Mouse (Mus musculus): ENCODE results near the gene Pla2g6.

Gene Pla2g6

DNA sequence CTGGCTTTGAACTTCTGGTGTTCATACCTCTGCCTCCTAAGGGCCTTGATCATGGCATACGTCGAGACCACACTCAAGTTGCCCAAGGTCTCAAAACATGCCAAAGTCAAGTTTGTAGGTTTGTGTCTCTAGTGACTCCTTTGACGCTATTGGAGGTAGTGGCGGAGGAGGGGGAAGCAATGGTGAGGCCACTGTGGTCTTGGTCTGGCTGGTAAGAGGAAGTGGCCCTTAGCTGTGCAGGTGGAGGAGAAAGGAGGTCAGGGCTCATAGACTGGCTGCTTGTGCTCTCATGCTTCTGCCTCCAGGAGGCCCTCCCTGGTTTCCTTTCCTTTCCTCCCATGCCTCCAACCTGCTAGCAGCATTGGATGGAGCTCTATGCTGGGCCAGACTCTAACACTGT is 22.7 kb upstream of the Pla2g6 start:
- DNase-seq (ENCODE audit: low read depth, low spot score) = no peak

DNA sequence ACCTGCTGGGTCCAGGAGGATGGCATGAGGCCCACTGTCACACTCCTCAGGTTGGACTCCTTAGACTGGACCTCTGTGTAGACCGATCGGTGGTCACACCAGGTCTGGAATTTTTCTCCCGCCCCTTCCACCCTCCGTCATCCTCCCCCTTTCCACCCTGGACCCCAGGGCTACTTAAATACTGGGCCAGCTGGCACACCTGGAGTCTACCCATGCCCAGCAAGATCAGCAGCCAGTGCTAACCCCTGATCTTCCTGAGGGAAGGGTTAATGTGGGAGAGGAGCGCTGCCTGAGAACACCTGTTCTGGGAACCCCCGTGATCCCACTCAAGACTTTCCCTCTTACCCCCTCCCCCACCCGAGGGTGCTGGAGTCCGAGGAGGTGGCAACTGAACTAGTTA is 20.5 kb upstream of the Pla2g6 start:
- DNase-seq (ENCODE audit: low read depth, low spot score) = no peak

DNA sequence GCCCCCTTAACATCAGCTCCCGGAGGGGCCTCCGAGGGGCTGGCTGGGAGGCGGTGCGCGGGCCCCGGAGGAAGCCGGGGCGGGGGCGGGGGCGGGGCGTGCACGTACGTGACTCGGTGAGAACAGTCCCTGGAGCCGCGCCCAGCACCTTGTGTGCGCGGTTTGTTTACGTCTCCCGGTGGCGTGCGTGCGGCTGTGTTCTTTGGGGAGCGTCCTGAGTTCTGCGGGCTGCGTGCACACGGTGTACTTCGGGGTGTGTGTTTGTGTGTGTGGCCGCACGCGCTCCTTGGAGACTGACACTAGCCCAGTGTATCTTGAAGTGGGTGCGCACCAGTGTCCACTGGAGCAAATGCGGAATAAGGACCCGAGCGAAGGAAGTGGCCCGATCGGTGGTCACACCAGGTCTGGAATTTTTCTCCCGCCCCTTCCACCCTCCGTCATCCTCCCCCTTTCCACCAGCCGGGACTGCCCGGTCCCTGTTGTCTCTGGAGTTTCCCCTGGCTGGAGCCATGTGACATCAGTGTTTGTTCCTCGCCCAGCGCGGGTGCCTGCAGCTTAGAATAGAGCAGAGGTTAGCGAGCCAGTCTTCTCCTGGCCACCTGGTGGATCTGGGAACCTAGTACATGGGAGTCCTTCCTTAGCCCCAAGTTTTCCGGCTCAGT is 19.8 kb upstream of the Pla2g6 start:
- DNase-seq (ENCODE audit: low read depth, low spot score) = peak; percentile 56

DNA sequence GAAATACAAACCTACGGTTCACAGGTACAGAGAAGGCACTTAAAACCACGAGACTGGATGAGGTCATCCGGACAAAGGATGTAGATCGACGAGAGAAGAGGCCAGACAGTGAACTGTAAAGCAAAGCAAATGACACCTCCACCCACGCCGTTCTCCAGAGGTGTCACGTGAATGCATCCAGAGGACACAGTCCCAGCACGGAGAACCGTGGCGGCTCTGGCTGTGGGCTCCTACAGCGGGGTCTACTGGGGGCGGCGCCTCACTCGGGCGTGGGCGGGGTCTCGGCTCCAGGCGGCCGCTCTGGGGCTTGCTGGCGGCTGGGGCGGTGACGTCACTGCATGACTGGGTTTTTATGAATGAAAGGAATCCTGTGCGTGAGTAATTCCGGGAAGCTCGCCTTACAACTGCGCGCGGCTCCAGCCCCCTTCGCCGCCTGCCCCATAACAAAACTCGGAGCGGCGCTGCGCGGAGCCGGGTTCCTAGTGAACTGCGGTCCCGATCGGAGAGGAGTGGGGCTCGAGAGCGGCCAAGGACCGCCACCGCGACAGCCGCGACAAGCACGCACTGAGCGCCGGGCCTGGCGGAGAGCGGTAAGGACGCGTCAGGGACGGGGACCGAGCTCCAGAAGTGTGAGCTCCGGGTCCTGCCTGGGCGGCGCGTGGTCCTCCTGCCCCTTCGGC is 19.1 kb upstream of the Pla2g6 start:
- peak; percentile 77 for DNase-seq (ENCODE audit: low read depth, low spot score)

DNA sequence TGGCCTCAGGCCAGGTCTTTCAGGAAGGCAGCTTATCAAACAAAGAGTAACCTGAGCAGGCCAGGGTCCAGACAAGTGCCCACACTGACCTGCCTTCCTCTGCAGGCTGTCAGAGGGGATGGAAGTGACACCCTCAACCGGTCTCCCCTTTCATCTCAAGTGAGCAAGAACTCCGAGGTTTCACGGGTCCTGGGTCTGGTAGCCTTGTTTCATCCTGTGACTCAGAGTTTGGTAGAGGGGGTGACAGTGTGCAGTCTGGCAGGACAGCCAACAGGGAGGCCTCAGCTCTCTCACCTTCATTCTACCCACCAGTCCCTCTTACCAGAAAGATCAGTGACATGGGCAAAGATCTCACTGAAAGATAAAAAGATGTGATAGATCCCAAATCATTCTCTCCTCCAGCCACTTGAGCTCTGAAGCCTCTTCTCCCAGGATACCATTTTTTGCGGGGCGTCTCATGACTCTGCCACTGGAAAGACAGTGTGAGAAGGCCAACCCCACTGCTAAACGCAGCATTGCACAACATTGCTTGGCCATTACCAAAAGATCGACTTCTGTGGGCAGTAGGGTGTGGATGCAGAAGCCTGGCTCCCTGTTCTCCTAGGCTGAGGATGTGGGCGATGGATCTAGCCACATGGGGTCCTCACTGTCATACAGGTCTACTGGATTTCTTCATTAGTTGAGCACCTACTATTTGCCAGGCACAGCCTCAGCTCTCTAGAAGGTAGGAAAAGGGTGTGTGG is 18.0 kb upstream of the Pla2g6 start, which contains the start of gene Maff:
Gene Maff (plus strand): TSS at position 571 of the 743 bp plus-strand sequence.
- DNase-seq (ENCODE audit: low read depth, low spot score) = no peak

DNA sequence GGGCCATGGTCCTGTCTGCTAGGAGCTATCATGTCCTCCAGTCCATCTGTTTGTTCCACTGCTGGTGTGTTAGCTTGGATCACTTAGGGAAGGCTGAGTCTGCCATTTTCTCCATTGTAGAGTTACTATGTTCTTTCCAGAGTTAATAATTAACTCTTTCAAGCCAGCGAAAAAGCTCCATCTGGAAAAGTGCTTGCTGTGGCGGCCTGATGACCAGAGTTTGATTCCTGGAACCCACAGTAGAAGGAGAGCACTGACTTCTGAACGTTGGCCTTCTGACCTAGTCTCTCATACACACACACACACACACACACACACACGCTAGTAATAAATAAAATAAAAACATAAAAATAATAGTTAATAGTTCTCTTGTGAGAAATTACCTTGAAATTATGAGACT is 16.4 kb upstream of the Pla2g6 start:
- DNase-seq (ENCODE audit: low read depth, low spot score) = no peak

DNA sequence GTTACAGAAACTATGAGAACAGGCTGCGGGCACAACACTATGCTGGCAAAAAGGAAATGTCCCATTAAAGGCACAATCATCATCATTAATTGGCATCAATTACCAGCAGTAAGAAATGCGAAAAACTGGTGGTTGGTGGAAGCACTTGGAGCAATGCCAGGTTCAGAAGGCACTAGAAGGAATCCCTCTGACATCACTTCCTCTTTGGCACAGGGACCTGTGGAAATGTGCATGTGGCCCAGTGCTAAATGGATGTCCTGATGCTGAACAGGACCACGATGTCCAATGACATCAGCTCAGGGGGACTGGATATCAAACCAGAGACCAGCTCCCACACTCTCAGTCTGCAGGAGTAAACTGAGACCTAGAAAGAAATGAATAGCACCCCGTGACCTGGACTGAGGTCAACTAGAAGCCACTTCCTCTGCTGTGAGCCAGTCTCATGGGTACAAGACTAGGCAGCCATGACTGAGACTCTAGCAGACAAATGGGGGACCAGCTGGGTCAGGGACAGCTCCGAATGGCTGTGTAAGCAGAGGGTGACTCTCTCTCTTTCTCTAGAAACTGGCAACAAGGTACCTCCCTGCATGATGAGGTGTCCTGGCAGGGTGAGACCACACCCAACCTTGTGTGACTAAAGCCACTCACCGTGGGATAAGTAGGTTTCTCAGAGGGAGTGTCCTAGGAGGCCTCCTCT is 14.6 kb upstream of the Pla2g6 start:
- no peak for DNase-seq (ENCODE audit: low read depth, low spot score)

DNA sequence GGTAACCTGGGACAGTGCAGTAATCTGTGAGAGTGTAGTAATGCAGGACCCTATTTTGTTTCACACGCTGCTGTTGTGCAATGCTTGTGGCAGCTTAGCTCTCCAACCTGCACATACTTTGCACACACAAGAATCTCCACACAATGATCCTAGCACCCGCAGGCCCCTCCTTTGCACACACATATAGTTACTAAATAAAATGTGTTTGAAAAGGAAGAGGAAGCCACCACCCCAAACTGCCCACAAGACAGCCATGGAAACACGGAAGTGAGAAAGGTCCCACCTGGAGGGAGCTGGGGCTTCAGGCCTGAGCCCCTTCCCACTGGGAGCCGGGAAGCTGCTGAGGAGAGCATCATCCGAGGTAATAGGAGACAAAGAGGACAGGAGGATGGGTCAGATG is 10.8 kb upstream of the Pla2g6 start:
- no peak for DNase-seq (ENCODE audit: low read depth, low spot score)

DNA sequence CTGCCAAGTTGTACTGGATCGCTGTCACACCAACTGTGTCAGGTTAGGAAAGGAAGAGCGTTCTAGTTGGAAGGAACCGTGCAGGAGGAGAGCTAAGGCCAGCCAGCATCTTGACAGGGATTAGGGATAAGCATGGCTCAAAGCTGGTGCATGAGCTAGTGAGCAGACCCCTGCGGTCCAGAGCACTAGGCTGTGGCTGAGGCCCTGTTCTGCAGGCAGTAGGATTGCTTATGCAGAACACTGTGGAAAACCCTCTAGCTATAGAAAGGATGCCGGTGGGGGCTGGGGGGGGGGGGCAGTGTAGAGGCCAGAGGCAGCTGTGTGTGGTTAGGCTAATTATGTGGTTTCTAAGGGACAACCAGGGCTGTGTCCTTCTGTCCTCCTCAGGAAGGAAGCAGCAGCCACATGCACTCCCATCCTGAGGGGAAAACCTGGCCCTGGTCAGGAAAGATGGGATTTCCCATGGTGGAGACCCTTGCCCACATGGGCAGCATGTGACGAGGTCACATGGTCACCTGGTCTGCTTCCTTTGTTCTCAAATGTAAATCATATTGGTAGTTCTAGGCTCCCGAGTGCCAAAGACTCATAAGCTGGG is 7.0 kb upstream of the Pla2g6 start:
- no peak for DNase-seq (ENCODE audit: low read depth, low spot score)

DNA sequence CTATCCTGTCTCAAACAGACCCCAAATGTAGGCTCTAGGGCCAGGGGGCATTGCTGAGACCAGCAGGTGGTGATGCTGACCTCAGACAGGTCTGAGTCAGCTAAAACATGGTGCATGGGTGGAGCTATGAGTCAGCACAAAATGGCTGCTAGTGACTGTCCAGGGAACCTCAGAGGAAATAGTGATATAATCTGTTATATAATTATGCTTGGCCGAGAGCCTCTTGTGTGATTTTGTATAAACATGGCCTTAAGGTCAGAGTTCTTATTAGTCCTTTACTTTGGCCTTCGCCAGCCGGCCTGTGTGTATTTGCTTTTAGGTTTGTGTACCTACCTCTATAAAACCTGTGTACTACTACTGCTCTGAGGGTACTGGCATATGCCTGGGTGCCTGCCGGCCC is 5.2 kb upstream of the Pla2g6 start:
- peak; percentile 47 for DNase-seq (ENCODE audit: low read depth, low spot score)

DNA sequence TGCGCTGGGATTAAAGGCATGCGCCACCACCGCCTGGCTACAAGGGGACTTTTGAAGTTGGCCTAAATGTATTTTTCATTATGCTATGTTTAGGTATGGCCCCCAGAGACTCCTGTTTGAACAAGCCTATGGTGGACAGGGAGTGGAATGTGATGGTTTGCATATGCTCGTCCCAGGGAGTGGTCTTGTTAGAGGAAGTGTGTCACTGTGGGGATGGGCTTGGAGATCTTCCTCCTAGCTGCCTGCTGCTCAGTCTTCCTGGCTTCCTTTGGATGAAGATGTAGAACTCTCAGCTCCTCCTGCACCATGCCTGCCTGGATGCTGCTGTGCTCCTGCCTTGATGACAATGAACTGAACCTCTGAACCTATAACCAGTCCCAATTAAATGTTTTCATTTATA is 2.3 kb upstream of the Pla2g6 start:
- no peak for DNase-seq (ENCODE audit: low read depth, low spot score)

DNA sequence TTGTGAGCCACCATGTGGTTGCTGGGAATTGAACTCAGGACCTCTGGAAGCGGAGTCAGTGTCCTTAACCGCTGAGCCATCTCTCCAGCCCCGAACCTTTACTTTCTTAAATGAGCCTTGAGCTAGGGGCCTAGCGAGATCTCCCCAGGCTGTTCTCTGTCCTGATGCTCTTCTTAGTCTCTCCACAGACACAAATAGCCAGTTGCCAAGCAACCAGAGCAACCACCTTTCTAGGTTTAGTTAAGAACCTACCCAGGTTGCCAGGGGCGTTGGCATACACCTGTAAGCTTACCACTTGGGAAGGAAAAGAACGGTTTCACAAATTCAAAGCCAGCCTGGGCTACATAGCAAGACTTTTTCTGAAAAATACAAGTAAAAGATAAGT is 1.8 kb upstream of the Pla2g6 start:
- no peak for DNase-seq (ENCODE audit: low read depth, low spot score)

DNA sequence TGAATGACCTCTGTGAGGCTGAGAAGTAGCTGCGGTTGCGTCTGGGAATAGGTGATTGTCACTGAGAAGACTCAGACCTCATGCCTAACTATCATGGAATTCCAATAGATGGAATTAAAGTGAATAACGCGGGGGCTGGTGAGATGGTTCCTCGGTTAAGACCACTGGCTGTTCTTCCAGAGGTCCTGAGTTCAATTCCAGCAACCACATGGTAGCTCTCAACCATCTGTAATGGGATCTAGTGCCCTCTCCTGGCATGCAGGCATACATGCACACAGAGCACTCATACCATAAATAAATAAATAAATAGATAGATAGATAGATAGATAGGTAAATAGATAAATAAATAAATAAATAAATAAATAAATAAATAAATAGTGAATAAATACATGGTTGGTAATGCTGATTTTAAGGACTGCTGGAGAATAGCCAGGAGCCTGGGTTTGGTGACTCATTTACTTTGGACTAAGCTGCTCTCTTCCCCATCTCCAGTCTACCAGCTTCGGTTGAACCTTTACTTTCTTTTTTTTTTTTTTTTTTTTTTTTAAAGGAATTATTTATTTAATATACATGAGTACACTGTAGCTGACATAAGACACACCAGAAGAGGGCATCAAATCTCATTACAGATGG is 1.3 kb upstream of the Pla2g6 start:
- no peak for DNase-seq (ENCODE audit: low read depth, low spot score)

DNA sequence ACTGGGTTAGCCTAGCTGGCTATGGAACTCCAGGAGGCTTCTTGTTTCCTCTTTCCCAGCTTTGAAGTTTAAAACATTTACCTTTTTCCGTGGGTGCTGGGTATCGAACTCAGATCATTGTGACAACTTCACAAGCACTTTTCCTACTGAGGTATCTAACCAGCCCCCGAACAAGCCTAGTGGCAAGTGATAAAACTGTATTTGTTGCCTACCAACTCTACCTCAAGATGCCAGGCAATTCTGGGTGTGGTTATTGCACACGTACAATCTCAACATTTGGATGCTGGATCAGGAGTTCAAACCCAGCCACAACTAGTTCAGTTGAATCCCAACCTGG is 717 bp upstream of the Pla2g6 start:
- DNase-seq (ENCODE audit: low read depth, low spot score) = no peak

DNA sequence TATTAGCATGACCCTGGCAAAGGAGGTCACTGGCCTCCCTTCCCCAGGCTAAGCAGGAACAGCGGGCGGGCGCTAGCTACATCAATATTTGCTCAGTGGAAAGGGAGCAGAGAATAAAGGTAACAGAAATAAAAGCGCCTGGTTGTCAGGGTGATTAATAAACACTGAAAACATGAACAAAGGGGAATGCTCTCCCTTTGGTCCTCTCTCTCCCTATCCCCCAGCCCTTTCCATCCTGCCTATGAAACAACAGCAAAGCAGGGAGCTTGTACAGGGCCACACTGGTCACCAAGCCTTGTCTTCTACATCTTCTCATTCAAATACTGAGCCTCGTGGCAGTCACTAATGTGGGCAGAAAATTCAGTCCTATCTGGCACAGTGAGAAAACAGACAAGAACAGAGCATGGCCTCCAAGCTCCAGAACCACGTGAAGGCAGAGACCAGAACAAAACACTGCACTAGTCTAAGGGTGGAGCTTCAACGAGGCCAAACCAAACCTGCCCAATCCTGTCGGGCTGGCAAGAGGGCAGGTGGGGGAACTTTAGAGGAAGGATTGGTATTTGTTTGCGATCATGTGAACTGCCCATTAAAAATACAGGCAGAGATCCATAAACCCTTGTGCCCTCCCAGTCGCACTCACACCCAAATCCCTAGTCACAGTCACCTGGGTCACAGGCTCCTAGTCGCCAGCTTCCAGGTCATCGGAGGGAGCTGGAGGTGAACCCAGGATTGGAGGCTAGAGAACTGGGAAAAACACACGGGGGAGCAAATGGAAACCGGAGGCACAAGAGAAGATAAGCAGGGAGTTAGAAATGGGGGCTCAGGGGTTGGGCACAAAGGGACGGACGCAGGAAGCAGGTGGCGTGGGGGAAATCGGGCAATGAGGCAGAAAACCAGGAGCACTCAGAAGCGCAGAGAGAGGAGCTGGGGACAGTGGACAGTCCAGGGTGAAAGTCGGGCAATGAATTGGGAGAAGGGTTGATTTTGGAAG is 924 bp downstream of the Pla2g6 start:
- DNase-seq (ENCODE audit: low read depth, low spot score) = no peak

DNA sequence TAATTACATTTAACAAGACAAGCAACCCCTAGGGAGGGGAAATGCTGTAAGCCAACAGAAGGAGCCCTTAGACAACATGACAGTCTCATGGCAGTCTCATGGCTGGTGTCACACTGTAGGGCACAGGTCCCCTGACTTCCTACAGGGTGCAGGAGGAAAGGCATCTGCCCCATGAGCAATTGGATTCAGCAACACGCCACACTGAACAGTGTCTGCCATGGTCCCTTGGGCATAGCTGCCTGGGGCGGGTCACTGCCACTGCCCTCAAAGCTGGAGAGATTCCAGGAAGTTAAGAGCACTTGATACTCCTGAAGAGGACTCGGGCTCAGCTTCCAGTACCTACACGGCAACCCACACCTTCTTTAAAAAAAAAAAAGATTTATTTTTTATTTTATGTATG is 1.9 kb downstream of the Pla2g6 start:
- no peak for DNase-seq (ENCODE audit: low read depth, low spot score)

DNA sequence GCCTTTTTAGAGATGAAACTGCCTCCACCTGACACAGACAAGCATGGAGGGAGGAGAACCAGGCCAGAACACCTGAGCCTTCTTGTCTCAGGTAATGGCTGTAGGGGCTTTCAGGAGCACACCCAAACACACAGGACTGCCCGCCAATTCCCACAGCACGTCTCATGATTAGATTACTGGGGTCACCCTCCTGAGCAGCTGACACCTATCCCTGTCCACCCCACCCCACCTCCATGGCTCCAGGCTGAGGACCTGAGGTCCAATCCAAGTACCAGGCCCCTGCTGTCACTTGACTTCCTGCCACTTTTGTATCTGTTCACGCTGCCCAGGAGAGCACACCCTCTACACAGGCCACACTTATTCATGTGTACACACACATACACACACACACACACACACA is 2.4 kb downstream of the Pla2g6 start:
- DNase-seq (ENCODE audit: low read depth, low spot score) = no peak

DNA sequence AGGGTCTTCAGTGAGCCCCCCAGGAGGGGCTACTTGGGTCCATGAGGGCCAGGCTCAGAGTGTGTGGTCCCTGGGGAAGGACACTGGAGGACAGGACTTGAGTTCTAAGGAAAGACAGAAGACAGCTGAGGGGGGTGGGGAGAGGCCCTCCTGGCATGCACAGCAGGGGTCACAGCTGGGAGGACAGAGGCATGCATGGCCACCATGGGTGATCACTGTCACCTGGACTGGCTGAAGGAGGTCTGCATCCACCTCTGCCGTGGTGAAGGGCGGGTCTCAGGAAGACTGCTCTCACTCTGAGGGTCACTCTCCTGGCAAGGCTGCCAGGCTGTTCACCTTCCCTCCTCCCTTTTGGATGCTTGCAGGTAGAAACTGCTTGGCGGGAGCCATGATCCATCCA is 3.8 kb downstream of the Pla2g6 start:
- DNase-seq (ENCODE audit: low read depth, low spot score) = no peak

DNA sequence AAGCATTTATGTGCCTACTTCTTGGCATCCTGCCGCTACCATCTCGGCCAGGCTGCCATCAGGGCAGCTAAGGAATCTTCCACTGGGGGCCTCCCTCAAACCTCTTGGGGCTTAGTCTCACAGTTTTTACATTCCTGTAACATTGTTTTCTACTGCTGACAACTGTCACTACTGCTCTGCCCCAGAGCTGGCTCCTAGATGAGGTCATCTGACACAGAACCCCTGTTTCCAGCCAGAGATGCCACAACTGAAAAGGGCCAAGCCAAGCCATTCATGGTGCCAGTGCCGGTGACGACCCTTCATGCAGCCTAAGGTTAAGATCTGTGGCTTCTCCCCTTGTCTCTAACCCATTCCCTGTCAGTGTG is 4.4 kb downstream of the Pla2g6 start:
- no peak for DNase-seq (ENCODE audit: low read depth, low spot score)

DNA sequence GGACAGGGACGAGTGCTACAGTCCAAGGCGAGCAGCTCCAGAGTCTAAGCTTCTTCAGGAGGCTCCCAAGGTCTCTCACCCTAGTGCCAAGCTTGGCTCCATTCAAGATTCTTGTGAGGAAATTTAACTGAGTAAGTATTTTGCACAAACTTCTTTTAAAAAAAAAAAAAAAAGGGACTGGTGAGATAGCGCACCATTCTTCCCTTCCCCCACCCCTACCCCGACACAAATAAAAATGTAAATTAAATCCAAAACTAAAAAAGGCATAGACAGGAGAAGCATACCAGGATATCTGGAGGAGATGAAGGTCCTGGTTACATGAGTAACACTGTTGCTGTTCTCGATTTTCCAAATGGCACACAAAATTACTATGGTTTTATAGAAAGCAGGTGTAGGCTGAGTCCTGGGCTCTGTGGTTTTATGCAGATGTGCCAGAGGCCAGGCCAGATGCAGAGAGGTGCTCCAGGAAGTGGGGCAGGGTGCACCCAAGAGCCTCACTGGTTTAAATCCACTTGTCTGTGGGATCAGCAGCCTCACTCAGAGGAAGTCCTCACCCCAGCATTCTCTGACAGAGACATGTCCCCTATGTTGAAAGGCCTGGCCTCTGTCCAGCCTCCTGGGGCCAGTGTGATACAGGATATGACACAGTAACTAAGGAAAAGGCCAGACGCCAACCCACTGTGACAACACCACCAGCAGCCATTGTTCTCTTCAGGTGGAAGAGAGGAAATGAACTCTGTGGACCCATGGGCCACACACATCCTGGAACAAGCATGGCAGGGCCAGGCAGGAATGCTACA is 5.0 kb downstream of the Pla2g6 start:
- peak; percentile 61 for DNase-seq (ENCODE audit: low read depth, low spot score)
